Mouse (Mus musculus): ENCODE measurements at regions not wholly inside any gene's neighbourhood (a gene's known extent, or its start where the extent isn't known, plus 50 kb on each side); places are given as distances from the start of the nearest gene placed in this dataset.
"Not testable (repeated sequence)": the region's sequence is repeated elsewhere in the genome, so short reads cannot be mapped to it uniquely, and the experiment has no call there.

- WGBS = 63% methylated on average over 3 of the region's 3 CpGs
- no peaks in the 10 kb centered on the region for H3K36me3 ChIP-seq (ENCODE audit: control insufficient read depth, insufficient read depth)
- no peaks in the 10 kb centered on the region for H3K4me1 ChIP-seq (replicated peaks; ENCODE audit: control insufficient read depth, insufficient read depth, low read length)
- H3K27ac ChIP-seq (ENCODE audit: low read depth, low read length) = no peak overlapping the region
- H3K9ac ChIP-seq (ENCODE audit: low read depth, low read length) = no peak overlapping the region
- H3K4me3 ChIP-seq (ENCODE audit: low read depth, low read length) = no peak overlapping the region
- no peak for ATAC-seq
- H3K9me3 ChIP-seq (ENCODE audit: control insufficient read depth) = no peaks in the 10 kb centered on the region
- no peak for TF ChIP-seq CTCF (IDR thresholded peaks at IDR 0.05; ENCODE audit: low read depth)
- no peaks in the 10 kb centered on the region for H3K27me3 ChIP-seq (replicated peaks; ENCODE audit: control insufficient read depth, insufficient read depth, low read length)
- H3K4me2 ChIP-seq (replicated peaks; ENCODE audit: low read depth) = no peak overlapping the region
Observed at GRCm38 (mm10) chr13:4759965-4760364, 151.0 kb upstream of the Akr1e1 start.

- Histone ChIP-seq H3K9me3 (ENCODE audit: control insufficient read depth) (no peaks in the 10 kb centered on the region), H3K36me3 (ENCODE audit: control insufficient read depth, insufficient read depth) (no peaks in the 10 kb centered on the region), H3K9ac (ENCODE audit: low read depth, low read length) (no peak overlapping the region), H3K27me3 (replicated peaks; ENCODE audit: control insufficient read depth, insufficient read depth, low read length) (no peaks in the 10 kb centered on the region), H3K4me2 (replicated peaks; ENCODE audit: low read depth) (no peak overlapping the region), H3K4me3 (ENCODE audit: low read depth, low read length) (no peak overlapping the region), H3K27ac (ENCODE audit: low read depth, low read length) (no peak overlapping the region), H3K4me1 (replicated peaks; ENCODE audit: control insufficient read depth, insufficient read depth, low read length) (no peaks in the 10 kb centered on the region)
- no peak for TF ChIP-seq CTCF (IDR thresholded peaks at IDR 0.05; ENCODE audit: low read depth)
- no peak for ATAC-seq
Observed at GRCm38 (mm10) chr13:4756529-4756928, 147.6 kb upstream of the Akr1e1 start.

- Histone ChIP-seq H3K27ac (ENCODE audit: low read depth, low read length) (no peak overlapping the region), H3K9ac (ENCODE audit: low read depth, low read length) (no peak overlapping the region), H3K4me1 (replicated peaks; ENCODE audit: control insufficient read depth, insufficient read depth, low read length) (no peaks in the 10 kb centered on the region), H3K27me3 (replicated peaks; ENCODE audit: control insufficient read depth, insufficient read depth, low read length) (no peaks in the 10 kb centered on the region), H3K4me2 (replicated peaks; ENCODE audit: low read depth) (no peak overlapping the region), H3K9me3 (ENCODE audit: control insufficient read depth) (no peaks in the 10 kb centered on the region), H3K36me3 (ENCODE audit: control insufficient read depth, insufficient read depth) (no peaks in the 10 kb centered on the region), H3K4me3 (ENCODE audit: low read depth, low read length) (no peak overlapping the region)
- no peak for TF ChIP-seq CTCF (IDR thresholded peaks at IDR 0.05; ENCODE audit: low read depth)
- ATAC-seq = no peak
- WGBS = 69% methylated on average over 2 of the region's 2 CpGs
Observed at GRCm38 (mm10) chr13:4742930-4743329, 134.0 kb upstream of the Akr1e1 start.

- H3K27ac ChIP-seq (ENCODE audit: low read depth, low read length); H3K9me3 ChIP-seq (ENCODE audit: control insufficient read depth); ATAC-seq; H3K36me3 ChIP-seq (ENCODE audit: control insufficient read depth, insufficient read depth); H3K4me3 ChIP-seq (ENCODE audit: low read depth, low read length); H3K9ac ChIP-seq (ENCODE audit: low read depth, low read length); H3K4me1 ChIP-seq (replicated peaks; ENCODE audit: control insufficient read depth, insufficient read depth, low read length); H3K4me2 ChIP-seq (replicated peaks; ENCODE audit: low read depth); H3K27me3 ChIP-seq (replicated peaks; ENCODE audit: control insufficient read depth, insufficient read depth, low read length): not testable (repeated sequence)
- WGBS = 82% methylated on average over 2 of the region's 2 CpGs
Observed at GRCm38 (mm10) chr13:4716299-4716698, 107.3 kb upstream of the Akr1e1 start.

GRCm38 (mm10) chr13:4714724-4715123 is 105.8 kb upstream of the Akr1e1 start:
- WGBS = 70% methylated on average over 1 of the region's 1 CpGs
- TF ChIP-seq CTCF (IDR thresholded peaks at IDR 0.05; ENCODE audit: low read depth) = no peak
- H3K4me1 ChIP-seq (replicated peaks; ENCODE audit: control insufficient read depth, insufficient read depth, low read length) = no peaks in the 10 kb centered on the region
- no peaks in the 10 kb centered on the region for H3K27me3 ChIP-seq (replicated peaks; ENCODE audit: control insufficient read depth, insufficient read depth, low read length)
- ATAC-seq = no peak
- no peaks in the 10 kb centered on the region for H3K9me3 ChIP-seq (ENCODE audit: control insufficient read depth)
- no peaks in the 10 kb centered on the region for H3K36me3 ChIP-seq (ENCODE audit: control insufficient read depth, insufficient read depth)
- no peak overlapping the region for H3K27ac ChIP-seq (ENCODE audit: low read depth, low read length)
- H3K4me2 ChIP-seq (replicated peaks; ENCODE audit: low read depth) = no peak overlapping the region
- H3K4me3 ChIP-seq (ENCODE audit: low read depth, low read length) = no peak overlapping the region
- no peak overlapping the region for H3K9ac ChIP-seq (ENCODE audit: low read depth, low read length)

- Histone ChIP-seq H3K9me3 (ENCODE audit: control insufficient read depth) (no peaks in the 10 kb centered on the region), H3K27ac (ENCODE audit: low read depth, low read length) (no peak overlapping the region), H3K9ac (ENCODE audit: low read depth, low read length) (no peak overlapping the region), H3K36me3 (ENCODE audit: control insufficient read depth, insufficient read depth) (no peaks in the 10 kb centered on the region), H3K4me3 (ENCODE audit: low read depth, low read length) (no peak overlapping the region), H3K4me1 (replicated peaks; ENCODE audit: control insufficient read depth, insufficient read depth, low read length) (no peaks in the 10 kb centered on the region), H3K4me2 (replicated peaks; ENCODE audit: low read depth) (no peak overlapping the region), H3K27me3 (replicated peaks; ENCODE audit: control insufficient read depth, insufficient read depth, low read length) (no peaks in the 10 kb centered on the region)
- WGBS = 29% methylated on average over 3 of the region's 3 CpGs
- TF ChIP-seq CTCF (IDR thresholded peaks at IDR 0.05; ENCODE audit: low read depth) = no peak
- peak; percentile 59; the same call in 1 of the 2 replicates for ATAC-seq
Observed at GRCm38 (mm10) chr13:4712698-4713097, 103.7 kb upstream of the Akr1e1 start.

- WGBS = 60% methylated on average over 2 of the region's 2 CpGs
- ATAC-seq; H3K36me3 ChIP-seq (ENCODE audit: control insufficient read depth, insufficient read depth); H3K4me3 ChIP-seq (ENCODE audit: low read depth, low read length); H3K4me2 ChIP-seq (replicated peaks; ENCODE audit: low read depth); H3K27me3 ChIP-seq (replicated peaks; ENCODE audit: control insufficient read depth, insufficient read depth, low read length); H3K27ac ChIP-seq (ENCODE audit: low read depth, low read length); H3K9ac ChIP-seq (ENCODE audit: low read depth, low read length); H3K4me1 ChIP-seq (replicated peaks; ENCODE audit: control insufficient read depth, insufficient read depth, low read length); H3K9me3 ChIP-seq (ENCODE audit: control insufficient read depth): not testable (repeated sequence)
Observed at GRCm38 (mm10) chr13:4699591-4699990, 90.6 kb upstream of the Akr1e1 start.
